Mouse (Mus musculus) left cerebral cortex, postnatal 10 days (tissue): ENCODE measurements around the gene Dyrk1b. TPM values are rescaled to one million over a fixed set of nuclear protein-coding genes. Genes with fewer than 3 reads are reported as not detected.
"Not testable (repeated sequence)": the region's sequence is repeated elsewhere in the genome, so short reads cannot be mapped to it uniquely, and the experiment has no call there.

Source experiments
- DNase-seq, 2 experiments: peaks; one replicate each; pipeline ENCODE4 v3.0.0; 2021 to 2022; ENCODE audit warnings: low spot score in 2 of 2, mixed read lengths in 1 of 2; ENCODE audit errors: extremely low spot score in 1 of 2
- intact Hi-C: fragments of 180-260 bp; cut with DNase I; formaldehyde crosslinking; loops from one replicate; pipeline ENCODE4 v1.15.1; 2025
- total RNA-seq, 2 experiments: library from RNA; stranded (reverse); gene quantifications; 2 replicates each; pipeline ENCODE4 v1.2.3; 2021

Gene Dyrk1b
- total RNA-seq, 2 experiments from 2014 or later, result 32.9 to 34.8 TPM

- intact Hi-C loops, result no loop called here
- peak in 1 of 2 experiments; percentile 40 for DNase-seq
These were observed 7.4 kb downstream of the Dyrk1b start for GRCm38 (mm10) chr7:28186631-28187030.

- no peak for DNase-seq
- intact Hi-C loops, result no loop called here
These were observed 12.2 kb downstream of the Dyrk1b start for GRCm38 (mm10) chr7:28191489-28191888.

GRCm38 (mm10) chr7:28191903-28192302 lies 12.6 kb downstream of the Dyrk1b start:
- DNase-seq, result no peak
- intact Hi-C loops, result no loop called here

- intact Hi-C loops, result no loop called here
- DNase-seq, result no peak
These were observed 16.3 kb downstream of the Dyrk1b start for GRCm38 (mm10) chr7:28195414-28196098.

- intact Hi-C loops, result no loop called here
- DNase-seq, result no peak
These were observed 17.3 kb downstream of the Dyrk1b start for GRCm38 (mm10) chr7:28196528-28196927.

- intact Hi-C loops, result no loop called here
- DNase-seq, result no peak
These were observed 19.8 kb downstream of the Dyrk1b start for GRCm38 (mm10) chr7:28199054-28199453.

DNA sequence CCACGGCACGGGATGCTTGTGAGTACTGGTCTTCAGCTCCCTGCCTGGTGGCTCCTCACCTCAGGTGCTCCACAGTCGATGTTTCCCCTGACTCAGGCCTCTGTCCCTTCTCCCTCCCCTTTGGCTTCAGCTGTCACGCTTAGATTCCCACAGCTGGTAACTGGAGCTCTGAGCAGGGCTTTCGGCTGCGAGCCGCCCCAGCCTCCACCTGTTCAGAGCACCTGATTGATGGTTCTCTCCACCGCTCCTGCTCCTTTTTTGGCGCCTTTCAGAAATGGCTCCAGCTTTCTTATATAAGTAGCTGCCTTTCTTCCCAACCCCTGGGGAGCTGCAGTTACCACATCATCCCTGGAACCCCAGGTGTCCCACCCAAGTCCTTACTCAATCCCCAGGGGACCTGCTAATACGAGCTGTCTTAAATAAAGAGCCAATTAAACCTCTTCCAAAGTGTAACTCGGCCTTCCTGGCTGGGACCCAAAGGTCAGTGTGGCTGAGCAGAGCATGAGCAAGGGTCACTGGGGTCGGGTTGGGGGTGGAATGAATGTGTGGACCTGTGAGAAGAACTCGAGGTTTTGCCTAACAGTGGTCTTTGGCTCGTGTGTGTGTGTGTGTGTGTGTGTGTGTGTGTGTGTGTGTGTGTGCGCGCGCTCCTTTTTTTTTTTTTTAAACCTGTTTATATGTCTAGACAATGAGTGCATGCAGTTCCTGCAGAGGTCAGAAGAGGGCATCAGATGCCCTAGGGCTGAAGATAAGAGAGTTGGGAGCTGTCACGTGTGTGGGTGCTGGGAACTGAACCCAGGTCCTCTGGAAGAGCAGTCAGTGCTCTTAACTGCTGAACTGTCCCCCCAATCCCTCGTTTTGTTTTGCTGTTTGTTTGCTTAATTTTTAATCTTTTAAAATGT lies 24.2 kb downstream of the Dyrk1b start:
- intact Hi-C loops, result no loop called here
- DNase-seq, result peak in 1 of 2 experiments; percentile 41

DNA sequence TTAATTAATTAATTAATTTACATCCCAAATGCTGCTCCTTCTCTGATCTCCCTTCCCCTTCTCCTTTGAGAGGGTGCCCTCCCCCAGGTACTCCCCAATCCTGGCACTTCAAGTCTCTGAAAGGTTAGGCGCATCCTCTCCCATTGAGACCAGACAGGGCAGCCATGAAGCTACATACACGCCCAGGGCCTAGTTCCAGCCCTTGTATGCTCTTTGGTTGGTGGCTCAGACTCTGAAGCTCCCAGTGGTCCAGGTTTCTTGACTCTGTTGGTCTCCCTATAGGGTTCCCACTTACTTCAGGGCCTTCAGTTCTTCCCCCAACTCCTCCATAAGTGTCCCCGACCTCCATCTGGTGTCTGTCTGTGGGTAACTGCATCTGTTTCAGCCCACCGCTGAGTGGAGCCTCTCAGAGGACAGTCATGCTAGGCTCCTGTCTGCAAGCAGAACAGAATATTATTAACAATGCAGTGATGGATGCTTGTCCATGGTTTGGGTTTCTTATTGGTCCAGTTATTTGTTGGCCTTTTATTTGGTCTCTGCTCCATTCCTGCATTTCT lies 26.9 kb downstream of the Dyrk1b start:
- DNase-seq, result peak in 1 of 2 experiments; percentile 43
- intact Hi-C loops, result loop anchor here (5.0 kb wide), 1 partner anchor 61 kb away; the partner anchor contains the start of gene Eid2

- no peak for DNase-seq
- intact Hi-C loops, result loop anchor here (5.0 kb wide), 1 partner anchor 59 kb away; the partner anchor contains the start of gene Eid2
These were observed 29.2 kb downstream of the Dyrk1b start for GRCm38 (mm10) chr7:28208396-28208987.

- intact Hi-C loops, result loop anchor here (5.0 kb wide), 1 partner anchor 58 kb away; the partner anchor contains the start of gene Eid2
- DNase-seq, result peak; percentile 61 to 82
These were observed 29.8 kb downstream of the Dyrk1b start for GRCm38 (mm10) chr7:28208988-28209508.

- intact Hi-C loops, result no loop called here
- no peak for DNase-seq
These were observed 31.5 kb downstream of the Dyrk1b start for GRCm38 (mm10) chr7:28210731-28211130.

DNA sequence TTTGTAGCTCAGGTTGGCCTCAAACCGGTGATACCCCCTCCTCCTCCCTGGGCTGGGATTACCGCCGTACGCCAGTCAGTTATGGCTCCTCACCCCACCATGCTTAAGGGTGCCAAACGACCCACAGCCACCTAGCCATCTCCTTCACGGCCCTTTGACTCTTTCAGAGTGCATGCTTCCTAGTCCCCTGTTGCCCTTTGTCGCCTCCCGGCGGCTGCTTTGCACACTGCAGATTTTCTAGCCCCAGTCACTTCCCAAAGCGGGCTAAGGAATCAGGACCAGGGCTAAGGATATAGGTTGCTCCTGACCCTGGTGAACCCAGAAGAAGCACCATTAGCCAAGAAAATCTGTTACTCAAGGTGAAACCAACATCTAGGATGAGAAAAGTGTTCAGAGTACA lies 34.9 kb downstream of the Dyrk1b start:
- peak in 1 of 2 experiments; percentile 57 for DNase-seq
- intact Hi-C loops, result no loop called here

DNA sequence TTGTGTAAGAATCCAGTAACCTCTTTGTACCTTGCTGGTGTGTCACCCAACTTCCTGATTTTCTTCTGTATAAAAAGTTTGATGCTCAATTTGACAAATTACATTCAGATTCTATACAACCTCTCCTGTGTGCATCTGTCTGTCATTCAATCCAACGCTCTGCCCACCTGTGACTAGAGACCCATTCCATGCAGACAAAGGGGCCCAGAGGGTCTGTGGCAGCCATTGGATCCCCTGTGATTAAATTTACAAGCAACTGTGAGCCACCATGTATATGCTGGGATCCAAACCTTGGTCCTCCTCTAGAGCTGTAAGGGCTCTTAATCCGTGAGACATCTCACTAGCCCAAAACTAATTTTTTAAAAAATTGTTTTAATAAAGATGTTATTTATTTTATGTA lies 36.7 kb downstream of the Dyrk1b start:
- not testable (repeated sequence) for DNase-seq

GRCm38 (mm10) chr7:28217811-28218210 lies 38.5 kb downstream of the Dyrk1b start:
- DNase-seq, intact Hi-C loops: not testable (repeated sequence)

More for the DNA sequence above, 36.7 kb downstream of the Dyrk1b start:
- intact Hi-C loops, result not testable (repeated sequence)

GRCm38 (mm10) chr7:28218951-28219740 lies 39.9 kb downstream of the Dyrk1b start:
- peak; percentile 65 to 83 for DNase-seq
- intact Hi-C loops, result not testable (repeated sequence)

GRCm38 (mm10) chr7:28226836-28227235 lies 47.6 kb downstream of the Dyrk1b start:
- intact Hi-C loops, DNase-seq: not testable (repeated sequence)

DNA sequence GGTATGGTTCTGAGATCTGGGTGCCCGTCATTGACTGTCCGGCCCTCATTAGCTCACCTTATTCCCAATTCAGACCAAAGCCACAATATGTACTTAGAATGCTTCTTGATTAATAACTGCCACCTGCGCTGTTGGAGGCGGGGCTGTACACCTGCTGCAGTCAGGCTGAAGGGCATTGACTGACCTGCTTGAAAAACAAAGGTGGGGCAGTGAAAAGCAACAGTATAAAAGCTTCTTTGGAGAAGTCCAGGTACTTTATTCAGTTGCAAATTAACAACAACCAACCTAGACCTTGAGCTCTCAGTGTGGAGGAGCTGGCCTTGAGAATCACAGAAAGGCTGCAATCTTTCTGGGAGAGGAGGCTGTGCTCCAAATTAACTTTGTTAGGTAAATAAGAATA lies 48.2 kb downstream of the Dyrk1b start:
- intact Hi-C loops, DNase-seq: not testable (repeated sequence)
